ENCODE assay signal across 22 mouse cellular contexts in genomic region chr9:71980579-71980978, GRCm38 (mm10).
DNase-seq lines count a peak whose midpoint lies in the region; ATAC-seq and TF ChIP-seq lines count a peak whose summit lies in the region.
"Had no signal": no experiment of that assay in that cellular context is flagged by ENCODE, and none has a peak within 500 bp of the region (broad histone marks: within the 10 kb centered on the region; RNA-seq: fewer than 3 reads in every experiment).

No protein-coding gene starts in this region.

- DNase-seq in kidney, postnatal 0 days (ENCODE audit: low spot score), result peak; percentile 35
- no peak for DNase-seq in kidney, postnatal 36 days
- peak; percentile 34 for DNase-seq in MEL (ENCODE audit: low read depth, low spot score)
- DNase-seq in splenic B cell, adult 2 months (ENCODE audit: low read depth, low spot score), result peak; percentile 20
- no peak for DNase-seq in liver
- DNase-seq: adrenal gland, postnatal 10 days; B cell, adult 2 months; cerebellum, adult 11 months; cerebellum, adult 8-10 months; cerebellum, postnatal 14 days; gastrocnemius, postnatal 36 days; heart, postnatal 4 days had no signal

- H3K27me3 ChIP-seq in kidney, postnatal 0 days (ENCODE audit: insufficient read depth, low read length), result no peaks in the 10 kb centered on the region
- H3K27me3 ChIP-seq in MEL (ENCODE audit: control insufficient read depth in 1 of 2, insufficient read depth in 2 of 2, low read length in 2 of 2), result no peaks in the 10 kb centered on the region
- no peaks in the 10 kb centered on the region for H3K27me3 ChIP-seq in splenic B cell, adult 2 months (ENCODE audit: control insufficient read depth, insufficient read depth, low read length, poor library complexity, severe bottlenecking)
- H3K27me3 ChIP-seq in liver, embryonic 12.5 days (replicated peaks), result no peaks in the 10 kb centered on the region
- H3K27me3 ChIP-seq: embryonic facial prominence, embryonic 12.5 days; forebrain, embryonic 15.5 days; heart, embryonic 13.5 days; hindbrain, embryonic 12.5 days had no signal

- H3K9ac ChIP-seq in kidney, postnatal 0 days (ENCODE audit: low read depth, low read length), result no peak overlapping the region
- H3K9ac ChIP-seq in MEL (ENCODE audit: control insufficient read depth, low read depth, low read length, poor library complexity, severe bottlenecking), result no peak overlapping the region
- H3K9ac ChIP-seq in liver, embryonic 12.5 days, result no peak overlapping the region
- H3K9ac ChIP-seq: embryonic facial prominence, embryonic 12.5 days; forebrain, embryonic 15.5 days; heart, embryonic 13.5 days; hindbrain, embryonic 12.5 days had no signal

- no peak for TF ChIP-seq RAD21 in MEL (IDR thresholded peaks at IDR 0.05; ENCODE audit: low read depth, low read length)

- H3K79me2 ChIP-seq in MEL (ENCODE audit: control insufficient read depth, insufficient read depth, low read length, poor library complexity), result peaks cover 5% of the 10 kb centered on the region

- 10% methylated on average over 2 of the region's 2 CpGs for WGBS in kidney, postnatal 0 days
- 33% methylated on average over 2 of the region's 2 CpGs for WGBS in liver, embryonic 12.5 days (ENCODE audit: insufficient replicate concordance)

- no peak for TF ChIP-seq EP300 in MEL (IDR thresholded peaks at IDR 0.05; ENCODE audit: low read depth in 1 of 2, low read length in 2 of 2)

- no peak overlapping the region for H3K4me3 ChIP-seq in kidney, postnatal 0 days (replicated peaks; ENCODE audit: low read depth, low read length)
- no peak overlapping the region for H3K4me3 ChIP-seq in MEL (ENCODE audit: control insufficient read depth in 1 of 2, insufficient read depth in 1 of 2, low read depth in 2 of 2, low read length in 2 of 2)
- no peak overlapping the region for H3K4me3 ChIP-seq in liver, embryonic 12.5 days
- H3K4me3 ChIP-seq: embryonic facial prominence, embryonic 12.5 days; forebrain, embryonic 15.5 days; heart, embryonic 13.5 days; hindbrain, embryonic 12.5 days had no signal

- peaks cover 10% of the 10 kb centered on the region for H3K4me1 ChIP-seq in kidney, postnatal 0 days (replicated peaks; ENCODE audit: insufficient read depth, low read length)
- H3K4me1 ChIP-seq in MEL (ENCODE audit: control insufficient read depth in 1 of 2, insufficient read depth in 2 of 2, low read length in 2 of 2), result peaks cover 0 to 16% of the 10 kb centered on the region in 2 experiments; a peak in 3 of 4 replicates
- peaks cover 10% of the 10 kb centered on the region for H3K4me1 ChIP-seq in liver, embryonic 12.5 days

- TF ChIP-seq POLR2A in MEL (IDR thresholded peaks at IDR 0.05; ENCODE audit: control insufficient read depth in 1 of 2, insufficient read depth in 1 of 2, low read depth in 1 of 2, low read length in 2 of 2, poor library complexity in 1 of 2), result no peak

- no peak for TF ChIP-seq CTCF in kidney, postnatal 0 days (IDR thresholded peaks at IDR 0.05; ENCODE audit: low read depth)
- TF ChIP-seq CTCF in MEL (IDR thresholded peaks at IDR 0.05 in 2 of 3, conservative IDR thresholded peaks at IDR 0.05 in 1 of 3; ENCODE audit: control insufficient read depth in 1 of 3, insufficient read depth in 1 of 3, low read depth in 2 of 3, low read length in 3 of 3, poor library complexity in 1 of 3, severe bottlenecking in 1 of 3), result no peak

- H3K27ac ChIP-seq in kidney, postnatal 0 days, result no peak overlapping the region
- no peak overlapping the region for H3K27ac ChIP-seq in MEL (ENCODE audit: control insufficient read depth, low read depth, low read length)
- H3K27ac ChIP-seq in liver, embryonic 12.5 days, result no peak overlapping the region
- H3K27ac ChIP-seq: embryonic facial prominence, embryonic 12.5 days; forebrain, embryonic 15.5 days; heart, embryonic 13.5 days; hindbrain, embryonic 12.5 days had no signal

- no peaks in the 10 kb centered on the region for H3K9me3 ChIP-seq in kidney, postnatal 0 days (replicated peaks; ENCODE audit: low read length)
- no peaks in the 10 kb centered on the region for H3K9me3 ChIP-seq in MEL (replicated peaks; ENCODE audit: insufficient read depth, low read length)
- H3K9me3 ChIP-seq in liver, embryonic 12.5 days (replicated peaks), result no peaks in the 10 kb centered on the region
- H3K9me3 ChIP-seq: embryonic facial prominence, embryonic 12.5 days; forebrain, embryonic 15.5 days; G1E; heart, embryonic 13.5 days; hindbrain, embryonic 12.5 days had no signal

- no peak overlapping the region for H3K4me2 ChIP-seq in kidney, postnatal 0 days (ENCODE audit: low read length)
- H3K4me2 ChIP-seq in liver, embryonic 12.5 days, result no peak overlapping the region
- H3K4me2 ChIP-seq: embryonic facial prominence, embryonic 12.5 days; forebrain, embryonic 15.5 days; heart, embryonic 13.5 days; hindbrain, embryonic 12.5 days had no signal

- ATAC-seq in kidney, postnatal 0 days (replicated peaks; ENCODE audit: low FRiP score, low read depth), result no peak
- ATAC-seq in granulocyte monocyte progenitor cell, adult 5-6 weeks (replicated peaks; ENCODE audit: poor library complexity, severe bottlenecking), result peak; percentile 77
- ATAC-seq in liver, embryonic 12.5 days, result no peak
- ATAC-seq: CD4-positive, CD25-positive, alpha-beta regulatory T cell, adult 4 months; forebrain, embryonic 15.5 days; hindbrain, embryonic 16.5 days; inflammation-experienced regulatory T-cells, adult 6 months had no signal

- H3K36me3 ChIP-seq in kidney, postnatal 0 days (ENCODE audit: insufficient read depth, low read length), result no peaks in the 10 kb centered on the region
- H3K36me3 ChIP-seq in MEL (ENCODE audit: control insufficient read depth in 1 of 2, insufficient read depth in 2 of 2, low read length in 2 of 2), result peaks cover 0 to 16% of the 10 kb centered on the region in 2 experiments; a peak in 2 of 4 replicates
- no peaks in the 10 kb centered on the region for H3K36me3 ChIP-seq in splenic B cell, adult 2 months (ENCODE audit: control insufficient read depth, insufficient read depth, low read length, poor library complexity, severe bottlenecking)
- no peaks in the 10 kb centered on the region for H3K36me3 ChIP-seq in liver, embryonic 12.5 days
- H3K36me3 ChIP-seq: embryonic facial prominence, embryonic 12.5 days; forebrain, embryonic 15.5 days; heart, embryonic 13.5 days; hindbrain, embryonic 12.5 days had no signal

TF ChIP-seq in MEL, 35 proteins besides CTCF, POLR2A, EP300 and RAD21:
- TF ChIP-seq ZMIZ1 (IDR thresholded peaks at IDR 0.05; ENCODE audit: low read depth, low read length), result no peak
- no peak for TF ChIP-seq NELFE (IDR thresholded peaks at IDR 0.05; ENCODE audit: low read depth, low read length)
- no peak for TF ChIP-seq SMC3 (IDR thresholded peaks at IDR 0.05; ENCODE audit: low read depth, low read length)
- TF ChIP-seq MAZ (IDR thresholded peaks at IDR 0.05; ENCODE audit: low read depth, low read length), result no peak
- no peak for TF ChIP-seq KAT2A (conservative IDR thresholded peaks at IDR 0.05; ENCODE audit: low read depth, low read length)
- no peak for TF ChIP-seq SIN3A (IDR thresholded peaks at IDR 0.05; ENCODE audit: low read length)
- TF ChIP-seq ZC3H11A (IDR thresholded peaks at IDR 0.05; ENCODE audit: low read depth, low read length), result no peak
- no peak for TF ChIP-seq TAL1 (IDR thresholded peaks at IDR 0.05; ENCODE audit: low read length)
- no peak for TF ChIP-seq ETS1 (IDR thresholded peaks at IDR 0.05; ENCODE audit: low read depth, low read length)
- no peak for TF ChIP-seq UBTF (IDR thresholded peaks at IDR 0.05; ENCODE audit: borderline replicate concordance, insufficient read depth, low read depth, low read length)
- no peak for TF ChIP-seq NRF1 (IDR thresholded peaks at IDR 0.05; ENCODE audit: insufficient read depth, low read depth, low read length, poor library complexity, severe bottlenecking)
- TF ChIP-seq POLR2AphosphoS5 (IDR thresholded peaks at IDR 0.05; ENCODE audit: borderline replicate concordance, low read depth, low read length), result no peak
- TF ChIP-seq MAX (IDR thresholded peaks at IDR 0.05; ENCODE audit: low read length), result no peak
- TF ChIP-seq E2F4 (IDR thresholded peaks at IDR 0.05; ENCODE audit: borderline replicate concordance, low read depth, low read length), result no peak
- TF ChIP-seq CHD1 (IDR thresholded peaks at IDR 0.05; ENCODE audit: low read depth, low read length), result no peak
- TF ChIP-seq MAFK (IDR thresholded peaks at IDR 0.05; ENCODE audit: borderline replicate concordance, low read depth, low read length), result no peak
- TF ChIP-seq HCFC1 (IDR thresholded peaks at IDR 0.05; ENCODE audit: low read depth, low read length), result no peak
- TF ChIP-seq CHD2 (IDR thresholded peaks at IDR 0.05; ENCODE audit: low read length), result no peak

Comparison
In these comparisons a context has a peak if more than half of its experiments do, and no peak if none do; other contexts are left out.
1. DNase-seq: peak in kidney, postnatal 0 days (single experiment), MEL (single experiment) and splenic B cell, adult 2 months (single experiment); none in kidney, postnatal 36 days (0 of 2) and liver (single experiment).